Mouse (Mus musculus): ENCODE measurements around the gene Slc7a1.

DNA sequence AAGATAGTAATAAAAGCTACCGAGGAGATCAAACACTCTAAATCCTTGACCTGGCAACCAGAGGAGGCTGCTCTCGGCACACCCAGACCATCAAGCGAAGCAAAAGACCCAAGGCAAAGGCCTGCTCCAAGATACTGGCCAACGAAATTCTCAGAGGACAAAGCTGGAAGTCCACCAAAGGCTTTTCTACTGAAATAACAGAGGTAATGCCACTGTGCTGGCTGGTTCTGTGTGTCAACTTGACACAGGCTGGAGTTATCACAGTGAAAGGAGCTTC is 21.5 kb downstream of the Slc7a1 start:
- no peak for TF ChIP-seq POLR2A (IDR thresholded peaks at IDR 0.05; ENCODE audit: control insufficient read depth, extremely low read depth, insufficient read depth, low read length, poor library complexity)
- TF ChIP-seq CTCF (IDR thresholded peaks at IDR 0.05; ENCODE audit: borderline replicate concordance, control insufficient read depth, extremely low read depth, insufficient read depth, low read length, poor library complexity): no peak
